ENCODE assay signal across 8 mouse cellular contexts in genomic region chr2:162931674-162932650, GRCm38 (mm10). TPM values are rescaled to one million over a fixed set of nuclear protein-coding genes. Genes with fewer than 3 reads are reported as not detected.
DNase-seq lines count a peak whose midpoint lies in the region; ATAC-seq and TF ChIP-seq lines count a peak whose summit lies in the region.

No protein-coding gene starts in this region.

- peaks cover 11% of the 10 kb centered on the region for H3K4me1 ChIP-seq in forebrain, embryonic 14.5 days (ENCODE audit: control insufficient read depth, insufficient read depth, low read length)
- H3K4me1 ChIP-seq in lung, embryonic 14.5 days (ENCODE audit: insufficient read depth): 0 out of 2 replicates have a peak, but pooled peaks cover 3% of the 10 kb centered on the region
- peaks cover 19% of the 10 kb centered on the region for H3K4me1 ChIP-seq in neural tube, embryonic 15.5 days

- peaks cover 41% of the 10 kb centered on the region for H3K36me3 ChIP-seq in forebrain, embryonic 14.5 days (ENCODE audit: control insufficient read depth, insufficient read depth, low read length)
- peaks cover 43% of the 10 kb centered on the region for H3K36me3 ChIP-seq in lung, embryonic 14.5 days (ENCODE audit: insufficient read depth)
- peaks cover 33% of the 10 kb centered on the region for H3K36me3 ChIP-seq in neural tube, embryonic 15.5 days

- H3K9me3 ChIP-seq in forebrain, embryonic 14.5 days (replicated peaks; ENCODE audit: control insufficient read depth, low read length): no peaks in the 10 kb centered on the region
- no peaks in the 10 kb centered on the region for H3K9me3 ChIP-seq in lung, embryonic 14.5 days (ENCODE audit: low read depth, low read length)
- H3K9me3 ChIP-seq in neural tube, embryonic 15.5 days (replicated peaks): no peaks in the 10 kb centered on the region

- peak; percentile 57 for ATAC-seq in forebrain, embryonic 14.5 days
- peak; percentile 49 for ATAC-seq in lung, embryonic 14.5 days (ENCODE audit: insufficient read depth)
- ATAC-seq in neural tube, embryonic 15.5 days (ENCODE audit: low FRiP score): peak; percentile 64

- H3K27me3 ChIP-seq in forebrain, embryonic 14.5 days (replicated peaks; ENCODE audit: control insufficient read depth, insufficient read depth, low read length): no peaks in the 10 kb centered on the region
- peaks cover 4% of the 10 kb centered on the region for H3K27me3 ChIP-seq in lung, embryonic 14.5 days (ENCODE audit: insufficient read depth, low read length)
- peaks cover 14% of the 10 kb centered on the region; the same call in 1 of the 2 replicates for H3K27me3 ChIP-seq in neural tube, embryonic 15.5 days (replicated peaks)

- intact Hi-C loops in heart, postnatal 10 days (cut with DNase I): loop anchor here (2.0 kb wide), 1 partner anchor 85 kb away; the partner anchor contains the start of gene Ift52

- peak overlapping the region; percentile 98 for H3K27ac ChIP-seq in forebrain, embryonic 14.5 days (ENCODE audit: low read depth, low read length)
- H3K27ac ChIP-seq in lung, embryonic 14.5 days (ENCODE audit: low read depth): peak overlapping the region; percentile 98
- H3K27ac ChIP-seq in neural tube, embryonic 15.5 days (replicated peaks): peak overlapping the region; percentile 100

- TF ChIP-seq CTCF in lung, embryonic 14.5 days (IDR thresholded peaks at IDR 0.05; ENCODE audit: low read depth): no peak

- peak overlapping the region; percentile 97 for H3K4me3 ChIP-seq in forebrain, embryonic 14.5 days (ENCODE audit: low read depth, low read length)
- H3K4me3 ChIP-seq in lung, embryonic 14.5 days (ENCODE audit: low read depth, low read length): peak overlapping the region; percentile 99
- peak overlapping the region; percentile 99 for H3K4me3 ChIP-seq in neural tube, embryonic 15.5 days (replicated peaks)

- peak; percentile 79 for DNase-seq in ES-CJ7 (ENCODE audit: low read depth, low spot score)
- peak; percentile 80 for DNase-seq in c-Kit-positive CD71-positive TER-119-positive erythroid progenitor cells, embryonic 14.5 days (ENCODE audit: low spot score)
- peak; percentile 67 for DNase-seq in forebrain, embryonic 14.5 days (ENCODE audit: low spot score)
- DNase-seq in heart, postnatal 10 days: peak; percentile 74
- DNase-seq in kidney, postnatal 4 days: peak; percentile 72 to 85
- peak; percentile 78 for DNase-seq in lung, embryonic 14.5 days
- DNase-seq in testis, postnatal 10 days (ENCODE audit: low spot score): peak; percentile 79

- under 1% methylated on average over 78 of the region's 103 CpGs for WGBS in forebrain, embryonic 14.5 days
- WGBS in lung, embryonic 14.5 days: under 1% methylated on average over 83 of the region's 103 CpGs
- WGBS in neural tube, embryonic 15.5 days: under 1% methylated on average over 55 of the region's 103 CpGs

- peak overlapping the region; percentile 100 for H3K9ac ChIP-seq in forebrain, embryonic 14.5 days (ENCODE audit: low read length)
- H3K9ac ChIP-seq in lung, embryonic 14.5 days: peak overlapping the region; percentile 100
- peak overlapping the region; percentile 100 for H3K9ac ChIP-seq in neural tube, embryonic 15.5 days (replicated peaks)

- peak overlapping the region; percentile 71 for H3K4me2 ChIP-seq in forebrain, embryonic 14.5 days (ENCODE audit: low read length)
- peak overlapping the region; percentile 89 for H3K4me2 ChIP-seq in lung, embryonic 14.5 days
- H3K4me2 ChIP-seq in neural tube, embryonic 15.5 days: peak overlapping the region; percentile 82

RNA-seq across cellular contexts. Expression of gene Srsf6, which starts 0.6 kb away (rescaled TPM):
- 149 and 173 TPM in 2 replicates for polyA plus RNA-seq in forebrain, embryonic 14.5 days (2014; fragmentation: Nextera tagmentation; extraction: Ambion mirVana)
- total RNA-seq in heart, postnatal 10 days (2021): 100 to 1,000 TPM; 115 to 127 TPM
- 242 and 244 TPM in 2 replicates for polyA plus RNA-seq in lung, embryonic 14.5 days (2014; fragmentation: Nextera tagmentation; extraction: Ambion mirVana)
- polyA plus RNA-seq in neural tube, embryonic 15.5 days (2015; fragmentation: Nextera tagmentation; extraction: Ambion mirVana): 125 and 133 TPM in 2 replicates

RNA-seq across cellular contexts. Expression of gene L3mbtl1, which starts 11.3 kb away (rescaled TPM):
- 0.11 and 0.70 TPM in 2 replicates for polyA plus RNA-seq in forebrain, embryonic 14.5 days (2014; fragmentation: Nextera tagmentation; extraction: Ambion mirVana)
- total RNA-seq in heart, postnatal 10 days (2021): not detected
- 0.21 TPM in 1 of 2 replicates, not detected in the other for polyA plus RNA-seq in lung, embryonic 14.5 days (2014; fragmentation: Nextera tagmentation; extraction: Ambion mirVana)
- 3.6 and 6.0 TPM in 2 replicates for polyA plus RNA-seq in neural tube, embryonic 15.5 days (2015; fragmentation: Nextera tagmentation; extraction: Ambion mirVana)

RNA-seq across cellular contexts. Expression of gene Sgk2, which starts 55.2 kb away (rescaled TPM):
- polyA plus RNA-seq in forebrain, embryonic 14.5 days (2014; fragmentation: Nextera tagmentation; extraction: Ambion mirVana): not detected in 2 replicates
- under 1 TPM; 0.12 to 0.43 TPM for total RNA-seq in heart, postnatal 10 days (2021)
- polyA plus RNA-seq in lung, embryonic 14.5 days (2014; fragmentation: Nextera tagmentation; extraction: Ambion mirVana): not detected in 2 replicates
- 0.13 and 0.15 TPM in 2 replicates for polyA plus RNA-seq in neural tube, embryonic 15.5 days (2015; fragmentation: Nextera tagmentation; extraction: Ambion mirVana)

Comparison
In these comparisons a context has a peak if more than half of its experiments do, and no peak if none do; other contexts are left out.
1. Peak in every context shown above with its lines: DNase-seq, ATAC-seq, H3K4me3 ChIP-seq and H3K27ac ChIP-seq.